Mouse (Mus musculus) bone marrow, adult 2 months (tissue): ENCODE measurements around the gene Tppp2.

Experiments
- CTCF ChIP-seq: fragments of 200-500 bp; IDR thresholded peaks from 2 replicates; pipeline ENCODE4 v1.5.1; 2011; ENCODE audit warnings: low read length, control low read depth; ENCODE audit not compliant: control insufficient read depth, insufficient read depth
- POLR2A ChIP-seq: fragments of 200-500 bp; IDR thresholded peaks from 2 replicates; pipeline ENCODE4 v1.6.1; 2011; ENCODE audit warnings: low read depth, mild to moderate bottlenecking, control low read depth, low read length, borderline replicate concordance; ENCODE audit not compliant: control insufficient read depth

GRCm38 (mm10) chr14:51939005-51939404 is 20.8 kb downstream of the Tppp2 start:
- TF ChIP-seq CTCF, result no peak
- no peak for TF ChIP-seq POLR2A
